In genomic region chr6:118454452-118454851, GRCm38 (mm10) we compare ENCODE assay signal across 9 mouse cellular contexts. TPM values are rescaled to one million over a fixed set of nuclear protein-coding genes. Genes with fewer than 3 reads are reported as not detected.
DNase-seq lines count a peak whose midpoint lies in the region; ATAC-seq and TF ChIP-seq lines count a peak whose summit lies in the region.
"Had no signal": no experiment of that assay in that cellular context is flagged by ENCODE, and none has a peak within 500 bp of the region (broad histone marks: within the 10 kb centered on the region; RNA-seq: fewer than 3 reads in every experiment).

No protein-coding gene starts in this region.

- intact Hi-C loops in gastrocnemius, postnatal 14 days (cut with DNase I; ENCODE audit: low total_unique reads), result no loop called here

- 56% methylated on average over 8 of the region's 8 CpGs for WGBS in hindbrain, embryonic 10.5 days
- 57% methylated on average over 8 of the region's 8 CpGs for WGBS in midbrain, embryonic 12.5 days

- no peak for ATAC-seq in erythroblast, adult 5-6 weeks (replicated peaks; ENCODE audit: low FRiP score, poor library complexity, severe bottlenecking)
- ATAC-seq in midbrain, embryonic 12.5 days (ENCODE audit: low FRiP score, low read depth), result no peak

- no peaks in the 10 kb centered on the region for H3K27me3 ChIP-seq in erythroblast, embryonic 14.5 days (ENCODE audit: control insufficient read depth)
- H3K27me3 ChIP-seq in testis, adult 2 months (ENCODE audit: control insufficient read depth, insufficient read depth, low read length), result no peaks in the 10 kb centered on the region
- H3K27me3 ChIP-seq in hindbrain, embryonic 10.5 days (ENCODE audit: insufficient read depth, poor library complexity, severe bottlenecking), result no peaks in the 10 kb centered on the region
- H3K27me3 ChIP-seq in midbrain, embryonic 12.5 days, result no peaks in the 10 kb centered on the region
- H3K27me3 ChIP-seq: Patski had no signal

- H3K36me3 ChIP-seq in erythroblast, embryonic 14.5 days (ENCODE audit: control insufficient read depth), result no peaks in the 10 kb centered on the region
- no peaks in the 10 kb centered on the region for H3K36me3 ChIP-seq in testis, adult 2 months (ENCODE audit: control insufficient read depth, insufficient read depth, low read length)
- peaks cover 17% of the 10 kb centered on the region for H3K36me3 ChIP-seq in hindbrain, embryonic 10.5 days
- H3K36me3 ChIP-seq in midbrain, embryonic 12.5 days, result no peaks in the 10 kb centered on the region; the same call in 1 of the 2 replicates

- no peak for DNase-seq in testis, postnatal 14 days (ENCODE audit: low spot score)
- DNase-seq in hindbrain, embryonic 10.5 days (ENCODE audit: low spot score), result peak; percentile 6
- no peak for DNase-seq in gastrocnemius, postnatal 4 days (ENCODE audit: low spot score in 2 of 2)
- no peak for DNase-seq in gastrocnemius, postnatal 14 days

- peak overlapping the region; percentile 77 for H3K9ac ChIP-seq in midbrain, embryonic 12.5 days (replicated peaks)

- H3K9me3 ChIP-seq in erythroblast, embryonic 14.5 days (ENCODE audit: control insufficient read depth, low read length), result no peaks in the 10 kb centered on the region
- no peaks in the 10 kb centered on the region for H3K9me3 ChIP-seq in hindbrain, embryonic 10.5 days
- H3K9me3 ChIP-seq in midbrain, embryonic 12.5 days, result no peaks in the 10 kb centered on the region

- H3K4me2 ChIP-seq in midbrain, embryonic 12.5 days (replicated peaks), result peak overlapping the region; percentile 67

- peak overlapping the region; percentile 99; the same call in 1 of the 2 replicates for H3K27ac ChIP-seq in testis, adult 2 months (ENCODE audit: control insufficient read depth, insufficient read depth, low read depth, low read length)
- H3K27ac ChIP-seq in hindbrain, embryonic 10.5 days, result peak overlapping the region; percentile 96
- H3K27ac ChIP-seq in midbrain, embryonic 12.5 days (replicated peaks), result peak overlapping the region; percentile 93; the same call in 1 of the 2 replicates

- H3K4me1 ChIP-seq in erythroblast, embryonic 14.5 days (ENCODE audit: control insufficient read depth), result peaks cover 13% of the 10 kb centered on the region
- H3K4me1 ChIP-seq in testis, adult 2 months (ENCODE audit: control insufficient read depth, insufficient read depth, low read length), result peaks cover 7% of the 10 kb centered on the region
- H3K4me1 ChIP-seq in hindbrain, embryonic 10.5 days (replicated peaks), result peaks cover 22% of the 10 kb centered on the region
- peaks cover 14% of the 10 kb centered on the region for H3K4me1 ChIP-seq in midbrain, embryonic 12.5 days

- TF ChIP-seq CTCF in testis, adult 2 months (IDR thresholded peaks at IDR 0.05; ENCODE audit: control insufficient read depth, insufficient read depth, insufficient replicate concordance, low read depth, low read length), result no peak

- peak overlapping the region; percentile 68 for H3K4me3 ChIP-seq in erythroblast, embryonic 14.5 days (replicated peaks)
- H3K4me3 ChIP-seq in testis, adult 2 months (ENCODE audit: control insufficient read depth, low read depth, low read length), result peak overlapping the region; percentile 99
- H3K4me3 ChIP-seq in hindbrain, embryonic 10.5 days, result peak overlapping the region; percentile 86
- H3K4me3 ChIP-seq in midbrain, embryonic 12.5 days, result peak overlapping the region; percentile 59

- TF ChIP-seq POLR2A in testis, adult 2 months (IDR thresholded peaks at IDR 0.05; ENCODE audit: control insufficient read depth, low read depth, low read length), result no peak

RNA-seq across cellular contexts. Expression of gene Zfp248, which starts 0.9 kb away (rescaled TPM):
- polyA plus RNA-seq in erythroblast, embryonic 14.5 days (2012), result not detected in 2 replicates
- total RNA-seq in erythroblast, adult 5-6 weeks (2015; ENCODE audit: low replicate concordance), result not detected in 2 replicates
- total RNA-seq in erythroblast, adult 5-6 weeks (2017; ENCODE audit: low replicate concordance), result 0.56 TPM in 1 of 2 replicates, not detected in the other
- polyA plus RNA-seq in testis, adult 2 months (2012; rRNA removed), result 0.61 and 0.72 TPM in 2 replicates
- 12.6 and 13.8 TPM in 2 replicates for polyA plus RNA-seq in hindbrain, embryonic 10.5 days (2016; fragmentation: Nextera tagmentation; extraction: Ambion mirVana)
- polyA plus RNA-seq in midbrain, embryonic 12.5 days (2016; fragmentation: Nextera tagmentation; extraction: Ambion mirVana), result 13.9 and 14.9 TPM in 2 replicates
- total RNA-seq in gastrocnemius, postnatal 4 days (2021), result 1 to 10 TPM; 3.7 to 3.9 TPM
- 1 to 10 TPM; 1.1 to 1.7 TPM for total RNA-seq in gastrocnemius, postnatal 14 days (2021)

RNA-seq across cellular contexts. Expression of gene Zfp9, which starts 24.7 kb away (rescaled TPM):
- polyA plus RNA-seq in erythroblast, embryonic 14.5 days (2012), result not detected in 2 replicates
- total RNA-seq in erythroblast, adult 5-6 weeks (2015; ENCODE audit: low replicate concordance), result not detected in 2 replicates
- total RNA-seq in erythroblast, adult 5-6 weeks (2017; ENCODE audit: low replicate concordance), result not detected in 2 replicates
- 0.32 and 0.44 TPM in 2 replicates for polyA plus RNA-seq in testis, adult 2 months (2012; rRNA removed)
- 7.4 TPM in 2 replicates for polyA plus RNA-seq in hindbrain, embryonic 10.5 days (2016; fragmentation: Nextera tagmentation; extraction: Ambion mirVana)
- polyA plus RNA-seq in midbrain, embryonic 12.5 days (2016; fragmentation: Nextera tagmentation; extraction: Ambion mirVana), result 10.5 and 11.0 TPM in 2 replicates
- 10 to 100 TPM; 16.7 to 20.2 TPM for total RNA-seq in gastrocnemius, postnatal 4 days (2021)
- 1 to 10 TPM; 7.1 to 7.5 TPM for total RNA-seq in gastrocnemius, postnatal 14 days (2021)

RNA-seq across cellular contexts. Expression of gene Bms1, which starts 35.2 kb away (rescaled TPM):
- 0.55 and 1.0 TPM in 2 replicates for polyA plus RNA-seq in erythroblast, embryonic 14.5 days (2012)
- total RNA-seq in erythroblast, adult 5-6 weeks (2015; ENCODE audit: low replicate concordance), result 9.4 and 13.3 TPM in 2 replicates
- total RNA-seq in erythroblast, adult 5-6 weeks (2017; ENCODE audit: low replicate concordance), result 21.5 and 24.4 TPM in 2 replicates
- polyA plus RNA-seq in testis, adult 2 months (2012; rRNA removed), result 17.8 and 20.6 TPM in 2 replicates
- 33.9 and 45.5 TPM in 2 replicates for polyA plus RNA-seq in hindbrain, embryonic 10.5 days (2016; fragmentation: Nextera tagmentation; extraction: Ambion mirVana)
- polyA plus RNA-seq in midbrain, embryonic 12.5 days (2016; fragmentation: Nextera tagmentation; extraction: Ambion mirVana), result 42.5 and 43.3 TPM in 2 replicates
- 10 to 100 TPM; 26.8 to 30.9 TPM for total RNA-seq in gastrocnemius, postnatal 4 days (2021)
- 10 to 100 TPM; 23.2 to 24.7 TPM for total RNA-seq in gastrocnemius, postnatal 14 days (2021)
